Mouse (Mus musculus) intestine, embryonic 16.5 days (tissue): ENCODE data around the gene Ddr2. TPM values are rescaled to one million over a fixed set of nuclear protein-coding genes. Genes with fewer than 3 reads are reported as not detected.
A peak's percentile ranks its signal among the peaks of the same experiment; 100 is the strongest.

Experiments
- ATAC-seq: fragments of 200-750 bp; cut with Nextera tagmentation; 2 replicates; pipeline ENCODE4 v1.8.0; 2017; ENCODE audit warnings: moderate TSS enrichment, moderate library complexity
- H3K27ac ChIP-seq: fragments of 300-500 bp; sonication (generic); 2 replicates; pipeline ENCODE4 v1.5.1; 2014; ENCODE audit warnings: mild to moderate bottlenecking, low read length
- H3K27me3 ChIP-seq: fragments of 300-500 bp; sonication (generic); replicated peaks from 2 replicates; pipeline ENCODE4 v1.6.1; 2014; ENCODE audit warnings: low read length, control low read depth, mixed read lengths; ENCODE audit not compliant: control insufficient read depth, insufficient read depth
- H3K36me3 ChIP-seq: fragments of 300-500 bp; sonication (generic); 2 replicates; pipeline ENCODE4 v1.6.1; 2014; ENCODE audit warnings: low read length, control low read depth; ENCODE audit not compliant: control insufficient read depth, insufficient read depth
- H3K4me1 ChIP-seq: fragments of 300-500 bp; sonication (generic); 2 replicates; pipeline ENCODE4 v1.6.1; 2014; ENCODE audit warnings: low read length, control low read depth, mixed read lengths; ENCODE audit not compliant: control insufficient read depth, insufficient read depth
- H3K4me2 ChIP-seq: fragments of 300-500 bp; sonication (generic); 2 replicates; pipeline ENCODE4 v1.6.1; 2014; ENCODE audit warnings: low read depth, low read length, control low read depth
- H3K4me3 ChIP-seq: fragments of 300-500 bp; sonication (generic); 2 replicates; pipeline ENCODE4 v1.5.1; 2014; ENCODE audit warnings: mild to moderate bottlenecking, low read length
- H3K9ac ChIP-seq: fragments of 300-500 bp; sonication (generic); 2 replicates; pipeline ENCODE4 v1.6.1; 2014; ENCODE audit warnings: low read depth, low read length
- H3K9me3 ChIP-seq: fragments of 300-500 bp; sonication (generic); 2 replicates; pipeline ENCODE4 v1.6.1; 2016; ENCODE audit warnings: low read length, control low read depth; ENCODE audit not compliant: control insufficient read depth
- WGBS: fragments of 180-500 bp; shearing (Covaris S2); extraction: QIAGEN DNeasy Blood & Tissue Kit; methylation state at CpG from one replicate; pipeline ENCODE4 v1.1.7; 2014; 5-methylcytosine and 5-hydroxymethylcytosine counted together
- polyA plus RNA-seq: library from polyadenylated mRNA; unstranded; fragments of >200 nt; fragmentation: Nextera tagmentation; extraction: Ambion mirVana; gene quantifications from 2 replicates; pipeline ENCODE4 v1.2.1, GENCODE M21; 2015

Ddr2 gene
- polyA plus RNA-seq, 1 experiment from 2014 or later, result 31.9 TPM

DNA sequence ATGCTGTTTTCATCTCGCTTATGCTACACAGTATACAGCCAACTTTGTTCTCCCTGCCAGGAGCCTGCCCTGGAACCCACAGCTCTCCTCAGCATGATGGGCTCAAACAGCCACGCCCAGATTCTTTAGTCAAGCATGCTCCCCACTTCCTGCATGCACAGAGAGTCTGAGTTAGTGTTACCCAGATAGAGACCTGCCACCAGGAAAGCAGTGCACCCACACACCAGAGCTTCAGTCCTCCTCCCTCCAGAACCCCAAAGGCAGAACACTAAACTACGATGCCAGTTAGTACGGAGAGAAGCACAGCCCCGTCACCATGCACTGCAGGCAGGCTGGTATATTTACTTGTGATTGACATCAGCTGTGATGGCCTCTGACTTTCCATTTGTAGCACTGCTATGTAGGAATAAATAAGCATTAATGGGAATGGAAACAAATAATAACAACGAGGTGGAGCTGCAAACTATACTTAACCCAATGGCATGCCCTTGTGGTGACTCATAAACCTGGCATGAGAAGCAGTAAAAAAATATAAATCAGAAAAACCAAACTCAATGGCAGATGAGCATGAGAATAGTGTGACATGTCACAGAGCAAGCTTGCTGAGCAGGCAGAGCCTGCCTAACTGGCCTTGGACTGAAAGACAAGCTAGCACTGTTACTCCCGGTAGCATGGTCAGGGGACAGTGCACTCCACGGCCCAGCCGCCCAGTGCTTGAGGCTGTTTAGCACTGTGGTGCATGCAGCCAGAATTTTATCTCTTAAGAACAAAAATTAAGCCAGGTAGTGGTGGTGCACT is 37.3 kb upstream of the Ddr2 start:
- no peaks in the 10 kb centered on the region for H3K4me1 ChIP-seq
- no peaks in the 10 kb centered on the region for H3K36me3 ChIP-seq
- ATAC-seq, result peak; percentile 48; the same call in 1 of the 2 replicates
- H3K4me2 ChIP-seq, result no peak overlapping the region
- no peak overlapping the region for H3K27ac ChIP-seq
- no peak overlapping the region for H3K4me3 ChIP-seq
- WGBS, result 78% methylated on average over 9 of the region's 9 CpGs
- no peak overlapping the region for H3K9ac ChIP-seq
- no peaks in the 10 kb centered on the region for H3K27me3 ChIP-seq
- H3K9me3 ChIP-seq, result no peaks in the 10 kb centered on the region

- Histone ChIP-seq H3K27me3 (no peaks in the 10 kb centered on the region), H3K9me3 (no peaks in the 10 kb centered on the region), H3K4me1 (no peaks in the 10 kb centered on the region), H3K9ac (no peak overlapping the region), H3K36me3 (no peaks in the 10 kb centered on the region), H3K27ac (no peak overlapping the region), H3K4me2 (no peak overlapping the region), H3K4me3 (no peak overlapping the region)
- 88% methylated on average over 4 of the region's 4 CpGs for WGBS
- no peak for ATAC-seq
Observed at GRCm38 (mm10) chr1:170145606-170146005, 35.0 kb upstream of the Ddr2 start.

DNA sequence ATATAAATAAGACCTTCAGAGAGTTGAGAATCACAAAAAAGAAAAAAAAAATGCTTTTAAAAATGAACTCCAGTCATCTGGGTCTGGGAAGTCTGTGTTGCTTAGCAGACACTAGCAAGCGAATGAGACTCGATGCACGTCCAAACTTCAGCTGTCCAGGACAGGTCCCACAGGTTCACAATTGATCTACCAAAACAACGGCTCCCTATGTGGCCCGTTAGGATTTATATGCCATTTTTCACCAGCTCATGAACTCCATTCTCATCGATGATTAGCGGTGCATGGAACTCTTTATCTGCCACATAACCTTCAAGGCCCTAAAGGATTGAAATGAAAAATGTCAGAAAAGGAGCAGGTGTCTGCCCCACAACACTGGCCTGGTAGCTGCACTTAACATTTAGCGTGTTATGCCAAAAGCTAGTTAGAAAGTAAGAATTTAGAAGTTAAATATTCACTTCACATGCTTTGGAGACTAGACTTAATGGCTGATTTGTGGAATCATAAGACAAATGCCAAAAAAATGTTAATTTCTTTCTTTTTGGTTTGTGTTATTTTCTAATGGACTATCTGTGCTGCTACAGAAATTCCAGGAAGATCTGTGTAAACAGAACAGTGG is 31.8 kb upstream of the Ddr2 start:
- no peak overlapping the region for H3K9ac ChIP-seq
- WGBS, result 95% methylated on average over 8 of the region's 8 CpGs
- H3K4me2 ChIP-seq, result no peak overlapping the region
- H3K9me3 ChIP-seq, result no peaks in the 10 kb centered on the region
- ATAC-seq, result no peak
- no peak overlapping the region for H3K27ac ChIP-seq
- no peaks in the 10 kb centered on the region for H3K4me1 ChIP-seq
- H3K36me3 ChIP-seq, result no peaks in the 10 kb centered on the region; the same call in 1 of the 2 replicates
- H3K27me3 ChIP-seq, result no peaks in the 10 kb centered on the region
- no peak overlapping the region for H3K4me3 ChIP-seq

DNA sequence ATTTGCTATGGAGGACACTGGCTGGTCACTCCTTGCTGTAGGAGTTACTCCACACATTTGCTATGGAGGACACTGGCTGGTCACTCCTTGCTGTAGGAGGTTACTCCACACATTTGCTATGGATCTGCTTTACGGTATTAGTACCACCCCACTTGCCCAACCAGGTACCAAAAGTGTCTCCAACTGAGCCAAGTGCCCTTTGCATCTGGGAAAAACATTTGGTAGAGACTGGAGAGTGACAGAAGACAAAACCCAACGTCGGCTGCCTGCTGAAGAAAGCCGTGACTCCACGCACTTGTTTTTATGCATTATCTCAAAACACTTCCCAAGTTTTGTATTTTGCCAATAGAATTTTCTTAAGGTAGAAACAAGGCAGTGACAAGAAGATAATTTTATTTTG is 31.1 kb upstream of the Ddr2 start:
- 95% methylated on average over 5 of the region's 5 CpGs for WGBS

DNA sequence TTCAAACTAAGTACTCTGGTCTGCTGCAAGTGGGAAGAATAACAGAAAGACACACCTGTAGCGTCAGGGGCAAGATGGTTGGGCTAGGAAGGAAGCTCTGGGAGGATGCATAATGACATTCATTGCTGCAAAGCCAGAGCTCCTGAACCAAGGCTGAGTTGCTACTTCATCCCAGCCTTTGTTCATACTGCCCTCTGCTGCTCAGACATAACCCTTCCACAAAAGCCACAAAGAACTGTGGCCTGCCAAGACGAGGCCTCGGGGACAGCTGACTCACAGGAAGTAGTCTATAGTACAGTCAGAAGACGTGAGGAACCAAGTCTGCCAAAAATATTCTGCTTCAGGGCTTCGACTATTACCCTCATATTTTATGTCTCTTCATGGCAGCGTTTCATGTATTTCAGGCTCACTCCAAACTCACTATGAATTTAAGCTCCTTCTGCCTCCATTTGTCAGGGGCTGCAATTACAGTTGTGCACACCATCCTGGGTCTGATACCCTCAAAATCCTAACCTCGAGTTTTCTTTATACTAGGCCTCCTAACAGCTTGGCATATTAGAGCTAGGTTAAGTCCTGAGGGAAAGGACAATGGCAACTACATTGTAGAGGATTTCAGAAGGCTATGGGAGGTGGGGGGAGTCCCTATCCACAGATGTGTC is 25.9 kb upstream of the Ddr2 start:
- WGBS, result 15% methylated on average over 7 of the region's 7 CpGs

More for the DNA sequence above, 31.1 kb upstream of the Ddr2 start:
- Histone ChIP-seq H3K4me1 (no peaks in the 10 kb centered on the region), H3K9me3 (no peaks in the 10 kb centered on the region), H3K4me2 (no peak overlapping the region), H3K36me3 (no peaks in the 10 kb centered on the region; the same call in 1 of the 2 replicates), H3K27me3 (no peaks in the 10 kb centered on the region), H3K9ac (no peak overlapping the region), H3K4me3 (no peak overlapping the region), H3K27ac (no peak overlapping the region)
- no peak for ATAC-seq

GRCm38 (mm10) chr1:170134264-170134663 is 23.7 kb upstream of the Ddr2 start:
- no peak for ATAC-seq
- no peak overlapping the region for H3K27ac ChIP-seq
- H3K4me3 ChIP-seq, result no peak overlapping the region
- WGBS, result 84% methylated on average over 8 of the region's 8 CpGs
- H3K4me2 ChIP-seq, result no peak overlapping the region
- H3K27me3 ChIP-seq, result no peaks in the 10 kb centered on the region
- H3K9me3 ChIP-seq, result no peaks in the 10 kb centered on the region
- H3K9ac ChIP-seq, result no peak overlapping the region
- no peaks in the 10 kb centered on the region for H3K36me3 ChIP-seq
- H3K4me1 ChIP-seq, result no peaks in the 10 kb centered on the region

More for the DNA sequence above, 25.9 kb upstream of the Ddr2 start:
- Histone ChIP-seq H3K27me3 (no peaks in the 10 kb centered on the region), H3K4me1 (no peaks in the 10 kb centered on the region), H3K9ac (no peak overlapping the region; the same call in 1 of the 2 replicates), H3K9me3 (no peaks in the 10 kb centered on the region), H3K4me3 (no peak overlapping the region), H3K27ac (no peak overlapping the region), H3K36me3 (no peaks in the 10 kb centered on the region; the same call in 1 of the 2 replicates), H3K4me2 (no peak overlapping the region)
- peak; percentile 84 for ATAC-seq

GRCm38 (mm10) chr1:170130962-170131361 is 20.4 kb upstream of the Ddr2 start:
- H3K27me3 ChIP-seq, result no peaks in the 10 kb centered on the region
- no peak overlapping the region for H3K9ac ChIP-seq
- no peak overlapping the region for H3K27ac ChIP-seq
- no peaks in the 10 kb centered on the region for H3K36me3 ChIP-seq
- H3K4me1 ChIP-seq, result no peaks in the 10 kb centered on the region
- ATAC-seq, result no peak
- no peaks in the 10 kb centered on the region for H3K9me3 ChIP-seq
- no peak overlapping the region for H3K4me2 ChIP-seq
- 44% methylated on average over 3 of the region's 3 CpGs for WGBS
- H3K4me3 ChIP-seq, result no peak overlapping the region

GRCm38 (mm10) chr1:170124644-170125043 is 14.1 kb upstream of the Ddr2 start:
- Histone ChIP-seq H3K9me3 (no peaks in the 10 kb centered on the region), H3K9ac (no peak overlapping the region), H3K27ac (no peak overlapping the region), H3K4me2 (no peak overlapping the region), H3K4me3 (no peak overlapping the region), H3K27me3 (no peaks in the 10 kb centered on the region), H3K36me3 (no peaks in the 10 kb centered on the region), H3K4me1 (no peaks in the 10 kb centered on the region)
- no peak for ATAC-seq
- WGBS, result 79% methylated on average over 2 of the region's 2 CpGs

GRCm38 (mm10) chr1:170113616-170114015 is 3.1 kb upstream of the Ddr2 start:
- H3K9me3 ChIP-seq, result no peaks in the 10 kb centered on the region
- H3K27ac ChIP-seq, result no peak overlapping the region
- H3K4me3 ChIP-seq, result no peak overlapping the region
- no peak overlapping the region for H3K4me2 ChIP-seq
- no peaks in the 10 kb centered on the region for H3K27me3 ChIP-seq
- H3K9ac ChIP-seq, result no peak overlapping the region
- ATAC-seq, result no peak
- 77% methylated on average over 6 of the region's 6 CpGs for WGBS
- H3K36me3 ChIP-seq, result no peaks in the 10 kb centered on the region
- peaks cover 5% of the 10 kb centered on the region; the same call in 1 of the 2 replicates for H3K4me1 ChIP-seq
